Mouse (Mus musculus) embryonic facial prominence, embryonic 12.5 days (tissue): Measurements from ENCODE around the gene Dnm1. TPM values are rescaled to one million over a fixed set of nuclear protein-coding genes. Genes with fewer than 3 reads are reported as not detected.
"Not testable (repeated sequence)": the region's sequence is repeated elsewhere in the genome, so short reads cannot be mapped to it uniquely, and the experiment has no call there.

ENCODE experiments used
- ATAC-seq: fragments of 200-750 bp; cut with Nextera tagmentation; 2 replicates; pipeline ENCODE4 v1.8.0; 2017; ENCODE audit not compliant: insufficient number of reproducible peaks, insufficient read depth, low FRiP score, low TSS enrichment
- H3K27ac ChIP-seq: fragments of 300-500 bp; sonication (generic); 2 replicates; pipeline ENCODE4 v1.5.1; 2016; ENCODE audit warnings: mild to moderate bottlenecking
- H3K27me3 ChIP-seq: fragments of 300-500 bp; sonication (generic); 2 replicates; pipeline ENCODE4 v1.6.1; 2016; ENCODE audit warnings: mild to moderate bottlenecking, moderate library complexity
- H3K36me3 ChIP-seq: fragments of 300-500 bp; sonication (generic); 2 replicates; pipeline ENCODE4 v1.6.1; 2016; ENCODE audit warnings: mild to moderate bottlenecking
- H3K4me1 ChIP-seq: fragments of 300-500 bp; sonication (generic); 2 replicates; pipeline ENCODE4 v1.6.1; 2016
- H3K4me2 ChIP-seq: fragments of 300-500 bp; sonication (generic); replicated peaks from 2 replicates; pipeline ENCODE4 v1.6.1; 2016; ENCODE audit warnings: mild to moderate bottlenecking, moderate library complexity
- H3K4me3 ChIP-seq: fragments of 300-500 bp; sonication (generic); 2 replicates; pipeline ENCODE4 v1.5.1; 2016; ENCODE audit warnings: mild to moderate bottlenecking
- H3K9ac ChIP-seq: fragments of 300-500 bp; sonication (generic); 2 replicates; pipeline ENCODE4 v1.6.1; 2016; ENCODE audit warnings: mild to moderate bottlenecking, moderate library complexity
- H3K9me3 ChIP-seq: fragments of 300-500 bp; sonication (generic); 2 replicates; pipeline ENCODE4 v1.6.1; 2016; ENCODE audit warnings: mild to moderate bottlenecking, moderate library complexity
- WGBS: fragments of 180-500 bp; shearing (Covaris S2); methylation state at CpG from one replicate; pipeline ENCODE4 v1.1.7; 2016; 5-methylcytosine and 5-hydroxymethylcytosine counted together
- polyA plus RNA-seq: library from polyadenylated mRNA; unstranded; fragments of >200 nt; fragmentation: Nextera tagmentation; extraction: Ambion mirVana; gene quantifications from 2 replicates; pipeline ENCODE4 v1.2.1, GENCODE M21; 2016

The Dnm1 gene
- polyA plus RNA-seq, 1 experiment from 2014 or later = 45.0 TPM

DNA sequence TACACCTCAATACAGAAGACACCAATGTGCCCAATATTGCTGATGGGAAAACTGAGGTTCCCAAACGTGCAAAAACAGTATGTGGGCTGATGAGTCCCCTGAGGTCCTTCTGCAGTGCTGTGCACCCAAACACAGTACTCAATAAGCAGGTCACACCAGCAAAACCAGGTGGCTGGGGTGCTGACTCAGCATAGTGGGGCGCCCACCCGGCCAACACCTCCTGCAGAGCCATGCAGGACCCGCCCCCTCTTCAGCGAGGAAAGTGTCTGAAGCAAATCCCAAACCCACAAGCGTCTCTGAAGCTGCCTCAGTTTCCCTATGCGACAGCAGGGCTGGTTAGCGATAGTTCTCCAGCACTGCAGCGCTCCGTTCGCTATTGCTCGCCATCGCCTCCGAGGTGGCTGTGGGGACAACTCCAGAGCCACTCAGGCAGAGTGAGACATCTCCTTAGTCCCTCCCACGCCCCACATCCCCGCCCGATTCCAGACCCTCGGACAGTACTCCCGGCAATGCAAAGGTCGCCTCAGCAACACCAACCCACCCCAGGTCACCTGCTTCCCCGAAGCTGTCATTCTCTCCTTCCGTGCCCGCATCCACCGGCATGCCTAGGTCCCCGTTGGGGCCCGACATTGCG is 28.1 kb upstream of the Dnm1 start:
- Histone ChIP-seq H3K4me1 (peaks cover 4% of the 10 kb centered on the region; the same call in 1 of the 2 replicates), H3K27me3 (peaks cover 2% of the 10 kb centered on the region; the same call in 1 of the 2 replicates), H3K36me3 (peaks cover 39% of the 10 kb centered on the region), H3K27ac (no peak overlapping the region), H3K9ac (peak overlapping the region; percentile 63), H3K4me3 (peak overlapping the region; percentile 68), H3K9me3 (no peaks in the 10 kb centered on the region), H3K4me2 (peak overlapping the region; percentile 93)
- WGBS = 1% methylated on average over 27 of the region's 27 CpGs
- ATAC-seq = peak; percentile 28; the same call in 1 of the 2 replicates

DNA sequence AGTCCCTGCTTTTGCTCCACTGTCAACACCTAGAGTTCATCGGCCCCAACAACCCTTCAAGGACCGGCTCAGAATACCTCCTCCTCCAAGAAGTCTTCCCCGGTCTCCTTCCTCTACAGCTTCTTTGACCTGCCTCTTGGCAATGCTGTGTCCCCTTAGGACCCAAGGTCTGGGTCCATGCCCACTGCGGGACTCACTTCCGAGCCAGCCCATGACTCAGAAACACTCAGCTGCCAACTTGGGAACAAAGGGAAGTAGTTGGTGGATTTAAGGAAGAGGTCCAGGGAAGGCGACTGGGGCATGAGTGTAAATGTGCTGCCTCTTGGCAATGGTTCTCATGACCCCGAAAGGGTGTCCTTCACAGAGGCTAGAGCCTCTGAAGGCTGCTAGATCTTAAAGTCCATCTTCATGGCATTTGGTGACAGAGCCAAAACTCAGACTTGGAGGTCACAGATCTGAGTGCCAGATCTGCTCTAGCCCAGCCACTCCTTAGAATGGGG is 26.9 kb upstream of the Dnm1 start:
- H3K27me3 ChIP-seq = no peaks in the 10 kb centered on the region
- H3K36me3 ChIP-seq = peaks cover 51% of the 10 kb centered on the region
- H3K4me2 ChIP-seq = no peak overlapping the region

DNA sequence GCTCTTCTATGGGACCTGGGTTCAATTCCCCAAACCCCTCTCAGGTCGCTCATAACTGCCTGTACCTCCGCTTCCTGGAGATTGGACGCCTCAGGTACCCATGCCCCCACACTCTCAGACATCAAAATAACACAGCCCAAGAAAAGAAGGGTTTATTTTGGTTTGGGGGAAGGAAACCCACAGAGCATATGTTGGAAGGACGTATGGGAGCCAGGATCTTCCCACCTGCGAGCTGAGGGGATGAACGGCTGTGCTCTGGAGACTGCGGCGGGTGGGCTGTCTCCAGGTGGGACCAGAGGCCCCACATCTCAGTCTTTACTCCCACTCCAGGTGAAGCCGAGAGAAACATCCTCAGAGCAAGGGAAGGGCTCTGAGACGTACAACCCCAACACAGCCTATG is 23.8 kb upstream of the Dnm1 start:
- H3K36me3 ChIP-seq = peaks cover 77% of the 10 kb centered on the region

More for the DNA sequence above, 26.9 kb upstream of the Dnm1 start:
- Histone ChIP-seq H3K27ac (no peak overlapping the region), H3K4me1 (peaks cover 4% of the 10 kb centered on the region; the same call in 1 of the 2 replicates), H3K9ac (no peak overlapping the region), H3K9me3 (no peaks in the 10 kb centered on the region), H3K4me3 (no peak overlapping the region)
- 91% methylated on average over 7 of the region's 7 CpGs for WGBS
- ATAC-seq = no peak

DNA sequence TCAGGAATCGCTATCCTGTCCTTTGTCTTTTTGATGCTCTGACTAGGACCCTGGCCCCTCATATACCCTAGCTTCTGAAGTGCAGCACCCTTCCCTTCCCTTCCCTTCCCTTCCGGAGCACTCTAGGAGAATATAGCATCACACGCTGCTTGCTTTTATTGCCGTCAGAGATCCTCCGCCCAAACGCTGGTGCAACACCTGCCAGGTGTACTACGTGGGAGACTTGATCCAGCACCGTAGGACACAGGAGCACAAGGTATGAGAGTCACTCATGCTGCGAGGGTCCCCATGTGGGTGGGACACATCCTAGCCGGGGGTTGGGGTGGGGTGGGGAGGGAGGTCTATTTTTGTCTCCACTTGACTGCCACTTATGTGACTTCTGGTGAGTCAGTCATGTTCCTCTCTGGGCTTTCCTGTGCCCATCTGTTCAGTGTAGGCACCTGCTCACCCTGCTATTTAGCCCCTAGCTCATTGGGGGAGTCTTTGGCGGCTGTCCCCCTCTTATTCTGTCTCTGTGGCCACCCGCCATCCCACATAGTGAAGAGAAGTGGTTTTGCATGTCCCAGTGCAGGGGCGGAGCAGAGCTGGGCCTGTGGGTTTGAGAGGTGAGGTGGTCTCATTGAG is 22.3 kb upstream of the Dnm1 start:
- H3K27ac ChIP-seq = no peak overlapping the region
- no peak overlapping the region for H3K9ac ChIP-seq
- no peak overlapping the region for H3K4me3 ChIP-seq
- H3K36me3 ChIP-seq = peaks cover 92% of the 10 kb centered on the region
- 90% methylated on average over 13 of the region's 13 CpGs for WGBS
- ATAC-seq = no peak
- H3K9me3 ChIP-seq = no peaks in the 10 kb centered on the region
- no peak overlapping the region for H3K4me2 ChIP-seq
- H3K27me3 ChIP-seq = no peaks in the 10 kb centered on the region
- H3K4me1 ChIP-seq = no peaks in the 10 kb centered on the region

More for the DNA sequence above, 23.8 kb upstream of the Dnm1 start:
- H3K4me2 ChIP-seq = no peak overlapping the region
- ATAC-seq = no peak
- H3K9ac ChIP-seq = no peak overlapping the region
- no peak overlapping the region for H3K27ac ChIP-seq
- 95% methylated on average over 10 of the region's 10 CpGs for WGBS
- H3K4me3 ChIP-seq = no peak overlapping the region
- H3K27me3 ChIP-seq = no peaks in the 10 kb centered on the region
- H3K4me1 ChIP-seq = peaks cover 4% of the 10 kb centered on the region; the same call in 1 of the 2 replicates
- H3K9me3 ChIP-seq = no peaks in the 10 kb centered on the region

DNA sequence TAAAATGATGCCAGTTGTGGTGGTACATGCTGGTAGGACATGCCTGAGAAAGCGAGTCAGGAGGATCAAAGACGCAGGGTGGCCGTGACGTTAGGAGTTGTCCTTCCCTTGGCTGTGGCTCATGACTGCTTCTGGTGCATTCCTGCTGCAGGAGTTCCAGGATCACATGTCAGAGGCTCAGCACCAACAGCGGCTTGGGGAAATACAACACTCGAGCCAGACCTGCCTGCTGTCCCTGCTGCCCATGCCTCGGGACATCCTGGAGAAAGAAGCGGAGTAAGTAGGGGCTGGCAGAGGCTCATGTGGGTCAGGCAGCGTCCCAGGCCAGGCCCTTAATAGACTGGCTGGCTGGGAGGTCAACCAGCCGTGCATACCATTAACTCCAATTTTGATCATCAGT is 21.1 kb upstream of the Dnm1 start:
- ATAC-seq = no peak
- 76% methylated on average over 10 of the region's 10 CpGs for WGBS
- Histone ChIP-seq H3K9ac (no peak overlapping the region), H3K4me3 (no peak overlapping the region), H3K4me2 (no peak overlapping the region), H3K4me1 (no peaks in the 10 kb centered on the region), H3K27ac (no peak overlapping the region), H3K36me3 (peaks cover 96% of the 10 kb centered on the region), H3K9me3 (no peaks in the 10 kb centered on the region), H3K27me3 (no peaks in the 10 kb centered on the region)

DNA sequence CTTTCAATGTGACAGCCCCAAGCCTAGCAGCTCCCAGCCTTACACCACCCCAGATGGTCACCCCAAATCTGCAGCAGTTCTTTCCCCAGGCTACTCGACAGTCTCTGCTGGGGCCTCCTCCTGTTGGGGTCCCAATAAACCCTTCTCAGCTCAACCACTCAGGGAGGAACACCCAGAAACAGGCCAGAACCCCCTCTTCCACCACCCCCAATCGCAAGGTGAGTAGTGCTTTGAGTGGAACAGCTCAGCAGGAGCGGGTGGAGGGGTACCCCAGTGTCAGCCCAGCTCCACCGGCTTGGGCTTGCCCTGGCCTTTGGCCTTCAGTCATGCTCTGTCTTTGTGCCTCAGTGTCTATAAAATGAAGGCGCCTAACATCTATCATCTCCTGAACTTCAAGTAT is 14.2 kb upstream of the Dnm1 start:
- WGBS = 94% methylated on average over 5 of the region's 5 CpGs

DNA sequence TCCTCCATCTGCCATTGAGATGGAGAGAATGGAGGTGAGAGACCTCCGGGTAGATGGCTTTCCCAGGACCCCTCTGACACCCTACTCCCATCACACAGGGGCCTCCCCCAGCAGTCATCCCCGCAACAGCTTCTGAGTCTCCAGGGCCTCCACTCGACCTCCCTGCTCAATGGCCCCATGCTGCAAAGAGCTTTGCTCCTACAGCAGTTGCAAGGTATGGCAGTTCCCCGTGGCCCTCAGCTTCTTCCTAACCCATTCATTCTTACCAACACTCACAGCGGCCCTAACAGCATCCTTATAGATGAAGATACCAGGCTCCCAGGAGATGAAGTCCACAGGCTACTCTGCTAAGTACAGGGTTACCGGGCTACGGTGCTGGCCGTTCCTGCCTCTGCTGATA is 11.0 kb upstream of the Dnm1 start:
- peaks cover 8% of the 10 kb centered on the region for H3K4me1 ChIP-seq
- H3K36me3 ChIP-seq = peaks cover 26% of the 10 kb centered on the region
- 82% methylated on average over 8 of the region's 8 CpGs for WGBS
- peak overlapping the region; percentile 88 for H3K4me3 ChIP-seq
- no peaks in the 10 kb centered on the region for H3K27me3 ChIP-seq
- peak overlapping the region; percentile 86 for H3K4me2 ChIP-seq
- H3K9me3 ChIP-seq = no peaks in the 10 kb centered on the region
- H3K27ac ChIP-seq = no peak overlapping the region
- ATAC-seq = no peak
- H3K9ac ChIP-seq = peak overlapping the region; percentile 76

More for the DNA sequence above, 14.2 kb upstream of the Dnm1 start:
- ATAC-seq = no peak
- Histone ChIP-seq H3K4me2 (no peak overlapping the region), H3K36me3 (peaks cover 57% of the 10 kb centered on the region), H3K27me3 (no peaks in the 10 kb centered on the region), H3K4me1 (peaks cover 8% of the 10 kb centered on the region), H3K9ac (no peak overlapping the region), H3K27ac (no peak overlapping the region), H3K9me3 (no peaks in the 10 kb centered on the region), H3K4me3 (no peak overlapping the region)

DNA sequence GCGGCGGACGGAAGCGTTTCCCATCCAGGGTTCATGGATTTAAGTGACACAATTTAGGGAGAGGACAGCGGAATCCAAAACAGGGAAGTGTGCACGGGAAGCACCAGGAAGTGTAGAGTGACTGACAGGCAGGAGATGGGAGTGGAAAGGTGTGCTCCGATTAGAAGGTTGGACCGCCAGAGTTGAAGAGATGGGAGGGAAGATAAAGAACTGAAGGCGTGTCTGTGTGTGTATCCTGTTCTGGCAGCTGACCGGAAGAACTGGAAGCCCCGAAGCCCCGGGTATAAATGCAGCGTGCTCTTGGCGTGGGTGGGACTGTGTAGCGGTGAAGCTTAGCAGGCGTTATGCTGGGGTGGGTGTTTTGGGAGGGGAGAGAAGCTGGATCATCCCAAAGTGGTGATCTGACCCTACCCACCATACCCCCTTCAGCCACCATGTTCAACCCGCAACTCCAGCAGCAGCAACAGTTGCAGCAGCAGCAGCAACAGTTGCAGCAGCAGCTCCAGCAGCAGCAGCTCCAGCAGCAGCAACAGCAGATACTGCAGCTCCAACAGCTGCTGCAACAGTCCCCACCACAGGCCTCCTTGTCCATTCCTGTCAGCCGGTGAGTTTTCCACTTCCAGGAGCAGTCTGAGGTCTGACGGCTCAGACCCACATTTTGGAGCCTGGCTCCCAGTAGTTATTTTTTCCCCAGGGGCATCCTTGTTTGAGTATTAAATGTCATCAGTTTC is 10.4 kb upstream of the Dnm1 start:
- Histone ChIP-seq H3K4me2 (peak overlapping the region; percentile 86), H3K9ac (peak overlapping the region; percentile 76), H3K27ac (peak overlapping the region; percentile 86), H3K4me3 (peak overlapping the region; percentile 88), H3K9me3 (no peaks in the 10 kb centered on the region), H3K27me3 (no peaks in the 10 kb centered on the region), H3K36me3 (peaks cover 22% of the 10 kb centered on the region), H3K4me1 (peaks cover 8% of the 10 kb centered on the region)
- 7% methylated on average over 19 of the region's 19 CpGs for WGBS
- ATAC-seq = peak; percentile 71

DNA sequence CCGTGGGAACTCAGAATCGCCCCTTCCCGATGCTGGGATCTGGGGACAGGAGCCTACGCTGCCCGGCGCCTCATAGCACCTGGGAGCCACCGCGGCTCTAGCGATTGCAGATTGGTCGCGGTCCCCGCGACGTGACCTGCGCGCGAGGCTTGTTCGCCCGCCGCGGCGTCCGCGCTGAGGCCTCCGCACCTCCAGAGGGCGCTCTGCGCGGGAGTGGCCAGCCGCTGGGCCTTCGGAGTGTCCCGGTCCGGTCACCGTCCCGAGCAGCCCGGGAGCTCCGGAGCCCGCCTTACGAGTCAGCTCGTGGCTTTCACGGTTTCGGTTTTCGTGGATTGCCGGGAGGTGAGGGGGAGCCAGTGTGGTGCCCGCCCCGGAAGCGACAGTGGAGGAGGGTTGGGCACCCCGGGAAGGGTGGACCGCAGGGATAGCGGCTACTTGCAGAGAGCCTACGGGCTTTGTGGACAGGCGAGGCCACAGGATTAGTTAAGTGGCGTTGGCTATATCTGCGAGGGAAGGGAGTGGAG is 9.7 kb upstream of the Dnm1 start:
- H3K27me3 ChIP-seq = no peaks in the 10 kb centered on the region
- under 1% methylated on average over 53 of the region's 53 CpGs for WGBS
- H3K4me1 ChIP-seq = peaks cover 8% of the 10 kb centered on the region
- peak overlapping the region; percentile 76 for H3K9ac ChIP-seq
- peak; percentile 77 for ATAC-seq
- no peaks in the 10 kb centered on the region for H3K9me3 ChIP-seq
- peak overlapping the region; percentile 86 for H3K4me2 ChIP-seq
- H3K36me3 ChIP-seq = peaks cover 17% of the 10 kb centered on the region
- H3K4me3 ChIP-seq = peak overlapping the region; percentile 88
- H3K27ac ChIP-seq = peak overlapping the region; percentile 86

DNA sequence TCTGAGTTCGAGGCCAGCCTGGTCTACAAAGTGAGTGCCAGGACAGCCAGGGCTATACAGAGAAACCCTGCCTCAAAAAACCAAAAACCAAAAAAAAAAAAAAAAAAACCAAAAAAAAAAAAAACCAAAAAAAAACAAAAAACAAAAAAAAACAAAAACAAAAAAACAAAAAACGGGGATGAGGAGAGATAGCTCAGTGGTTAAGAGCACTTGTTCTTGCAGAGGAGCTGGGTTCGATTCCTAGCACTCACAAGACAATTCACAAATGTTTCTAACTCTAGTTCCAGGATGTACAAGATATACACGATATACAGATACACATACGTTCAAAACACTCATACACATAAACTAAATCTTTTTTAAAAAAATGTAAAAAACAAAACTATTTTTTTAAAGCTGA is 9.1 kb upstream of the Dnm1 start:
- 40% methylated on average over 5 of the region's 5 CpGs for WGBS

DNA sequence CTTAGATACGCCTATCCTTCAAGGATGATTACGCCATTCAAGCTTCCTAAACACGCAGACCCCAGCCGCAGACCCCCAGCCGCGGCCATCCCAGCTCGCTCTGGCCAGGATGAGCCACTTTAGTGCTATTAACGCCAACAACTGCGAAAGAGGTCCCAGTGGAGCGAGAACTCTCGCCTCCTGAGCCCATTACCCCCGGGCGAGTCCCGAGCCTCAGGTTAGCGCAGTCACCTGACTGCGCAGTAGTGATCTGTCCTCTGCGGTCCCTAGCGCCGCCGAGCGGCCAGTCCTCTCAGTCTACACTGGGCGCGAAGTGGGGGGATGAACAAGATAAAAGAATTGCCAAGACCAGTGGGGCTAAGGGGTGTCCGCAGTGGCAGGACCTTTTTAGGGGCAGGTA is 8.3 kb upstream of the Dnm1 start:
- 0 out of 2 replicates have a peak, but pooled peaks have one; percentile 61 for ATAC-seq
- peak overlapping the region; percentile 31 for H3K4me3 ChIP-seq
- peaks cover 5% of the 10 kb centered on the region; the same call in 1 of the 2 replicates for H3K36me3 ChIP-seq
- peaks cover 8% of the 10 kb centered on the region for H3K4me1 ChIP-seq
- peak overlapping the region; percentile 59 for H3K4me2 ChIP-seq
- no peak overlapping the region for H3K27ac ChIP-seq
- 2% methylated on average over 24 of the region's 24 CpGs for WGBS
- H3K9ac ChIP-seq = peak overlapping the region; percentile 32; the same call in 1 of the 2 replicates
- no peaks in the 10 kb centered on the region for H3K27me3 ChIP-seq
- H3K9me3 ChIP-seq = no peaks in the 10 kb centered on the region

More for the DNA sequence above, 9.1 kb upstream of the Dnm1 start:
- Histone ChIP-seq H3K36me3 (peaks cover 11% of the 10 kb centered on the region), H3K4me2 (peak overlapping the region; percentile 86), H3K4me3 (peak overlapping the region; percentile 88), H3K9ac (peak overlapping the region; percentile 76)
- H3K27me3 ChIP-seq, H3K9me3 ChIP-seq, ATAC-seq, H3K4me1 ChIP-seq, H3K27ac ChIP-seq: not testable (repeated sequence)
